Mouse (Mus musculus): Measurements from ENCODE around the gene Pex10.

DNA sequence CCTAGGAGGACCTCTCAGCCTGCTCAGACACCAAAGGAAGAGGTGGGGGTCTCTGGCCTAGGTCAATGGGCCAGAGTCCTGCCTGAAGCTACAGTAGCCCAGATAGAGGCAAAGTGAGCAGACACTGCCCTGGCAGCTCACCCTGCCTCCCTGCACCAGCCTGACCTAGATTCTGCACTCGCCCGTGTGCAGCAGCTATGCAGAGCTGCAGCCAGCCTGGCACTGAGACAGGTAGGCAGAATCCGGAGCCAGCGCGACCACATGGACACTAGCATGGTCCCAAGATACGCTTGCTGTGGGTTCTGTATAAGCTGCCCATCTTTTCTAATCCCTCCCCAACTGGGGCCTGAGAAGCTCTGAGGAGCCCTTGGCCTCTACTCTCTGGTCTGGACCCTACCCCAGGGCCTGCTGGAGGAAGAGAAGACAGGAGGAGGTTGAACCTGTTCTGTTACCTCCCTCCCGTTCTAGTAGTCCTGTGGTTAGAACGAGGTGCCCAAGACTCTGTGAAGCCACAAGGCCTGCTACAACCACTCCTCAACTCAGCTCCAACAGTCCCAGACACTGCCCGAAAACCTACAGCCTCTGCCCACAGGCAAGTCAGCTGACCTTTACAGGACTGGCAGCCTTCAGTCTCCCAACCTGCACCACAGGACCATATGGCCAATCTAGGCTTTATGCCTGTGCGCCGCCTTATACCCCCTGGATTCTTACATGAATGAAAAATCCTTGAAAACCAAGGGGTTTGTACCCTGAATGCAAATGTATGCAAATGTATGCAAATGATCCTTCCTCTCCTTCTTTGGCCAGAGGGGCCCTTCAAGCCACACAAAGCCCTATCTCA lies 42.4 kb upstream of the Pex10 start:
- TF ChIP-seq CTCF (IDR thresholded peaks at IDR 0.05; ENCODE audit: low read depth, low read length) (no peak), POLR2A (IDR thresholded peaks at IDR 0.05; ENCODE audit: insufficient read depth, low read length) (no peak)
